Mouse (Mus musculus) cerebellum, adult 11 months (tissue): Measurements from ENCODE around the gene Chd1.

Source experiments
- DNase-seq: peaks from one replicate; pipeline ENCODE4 v3.0.0; 2022

The Chd1 gene

DNA sequence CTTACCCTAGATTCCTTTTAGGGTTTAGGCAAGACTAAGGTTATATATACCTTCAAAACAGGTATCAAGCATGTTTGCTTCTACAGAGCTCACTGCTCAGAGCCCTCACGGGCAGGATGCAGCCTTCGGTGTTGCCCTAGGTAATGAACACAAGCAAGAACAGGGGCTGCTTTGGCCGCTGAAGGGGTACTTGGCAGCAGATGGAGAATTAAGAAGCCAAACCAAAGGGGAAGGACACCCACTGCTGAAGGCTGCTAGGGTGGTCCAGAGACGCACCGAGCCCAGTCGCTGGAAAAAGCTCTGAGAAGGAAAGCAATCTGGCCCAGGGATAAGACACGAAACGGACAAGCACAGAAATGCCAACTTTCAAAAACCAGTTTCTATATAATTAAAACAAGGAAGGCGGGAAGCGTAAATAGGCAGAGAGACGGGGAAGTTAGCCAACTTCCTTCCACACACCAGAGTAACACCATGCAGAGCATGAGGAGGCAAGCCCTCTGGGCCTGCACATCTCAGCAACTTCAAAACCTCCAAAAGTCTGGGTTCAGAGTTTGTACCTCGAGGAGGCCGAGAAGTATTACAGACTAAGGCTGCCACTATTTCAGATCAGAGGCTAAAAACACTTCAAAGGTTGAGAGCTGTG lies 107.5 kb downstream of the Chd1 start:
- DNase-seq, result no peak

DNA sequence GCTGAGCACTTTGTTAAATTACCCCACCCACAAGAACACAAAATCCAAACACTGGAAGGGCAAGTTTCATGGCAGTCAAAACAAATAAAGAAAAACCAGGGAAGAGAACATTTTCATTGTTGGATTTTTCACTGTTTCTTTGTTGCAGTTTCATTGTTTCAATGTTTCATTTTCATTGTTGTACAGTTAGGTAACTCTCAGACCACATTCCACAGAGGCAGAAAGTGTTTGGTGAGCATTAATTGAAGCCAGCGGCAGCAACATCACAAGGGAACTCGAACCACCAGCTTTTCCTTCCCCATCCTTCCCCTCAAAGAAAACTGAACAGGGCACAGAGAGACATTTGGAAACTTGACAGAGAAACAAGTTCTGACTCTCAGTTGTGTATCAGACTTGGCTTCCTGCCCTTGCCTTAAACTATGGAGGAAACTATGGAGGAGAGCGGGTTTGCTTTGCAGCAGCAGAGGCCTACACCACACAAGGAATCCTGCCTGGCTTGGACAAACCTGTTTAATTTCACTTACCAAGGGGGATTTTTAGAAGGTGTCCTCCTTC lies 109.0 kb downstream of the Chd1 start:
- DNase-seq, result no peak

DNA sequence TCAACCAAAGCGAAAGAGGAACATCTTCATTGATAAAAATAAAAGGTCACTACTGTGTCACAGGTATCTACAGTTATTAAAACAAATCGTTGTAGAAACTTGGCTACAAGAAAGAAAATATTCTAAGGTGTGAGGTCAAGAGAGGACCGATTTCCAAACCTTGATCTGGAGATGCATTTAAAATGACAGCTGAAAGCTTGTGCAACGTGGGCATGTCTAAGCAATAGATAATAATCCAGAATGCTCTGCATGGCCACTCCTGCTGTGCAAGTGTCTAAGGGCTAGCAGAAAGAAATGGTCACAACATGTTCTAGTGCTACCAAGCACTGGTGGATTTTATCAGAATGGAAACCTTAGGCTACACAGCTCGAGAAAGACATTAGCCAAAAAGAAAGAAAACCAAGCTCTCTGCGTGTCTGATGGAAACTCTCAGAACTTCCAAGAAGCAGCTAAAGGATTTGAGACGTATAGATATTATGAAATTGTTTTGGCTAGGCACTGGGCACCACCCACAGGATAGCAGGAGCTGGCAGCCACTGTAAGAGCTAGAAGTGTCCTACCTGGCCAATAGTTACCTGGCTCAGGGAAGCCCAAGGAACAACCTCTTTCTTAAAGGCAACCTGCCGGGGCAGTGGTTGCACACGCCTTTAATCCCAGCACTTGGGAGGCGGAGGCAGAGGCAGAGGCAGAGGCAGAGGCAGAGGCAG lies 110.7 kb downstream of the Chd1 start:
- no peak for DNase-seq

DNA sequence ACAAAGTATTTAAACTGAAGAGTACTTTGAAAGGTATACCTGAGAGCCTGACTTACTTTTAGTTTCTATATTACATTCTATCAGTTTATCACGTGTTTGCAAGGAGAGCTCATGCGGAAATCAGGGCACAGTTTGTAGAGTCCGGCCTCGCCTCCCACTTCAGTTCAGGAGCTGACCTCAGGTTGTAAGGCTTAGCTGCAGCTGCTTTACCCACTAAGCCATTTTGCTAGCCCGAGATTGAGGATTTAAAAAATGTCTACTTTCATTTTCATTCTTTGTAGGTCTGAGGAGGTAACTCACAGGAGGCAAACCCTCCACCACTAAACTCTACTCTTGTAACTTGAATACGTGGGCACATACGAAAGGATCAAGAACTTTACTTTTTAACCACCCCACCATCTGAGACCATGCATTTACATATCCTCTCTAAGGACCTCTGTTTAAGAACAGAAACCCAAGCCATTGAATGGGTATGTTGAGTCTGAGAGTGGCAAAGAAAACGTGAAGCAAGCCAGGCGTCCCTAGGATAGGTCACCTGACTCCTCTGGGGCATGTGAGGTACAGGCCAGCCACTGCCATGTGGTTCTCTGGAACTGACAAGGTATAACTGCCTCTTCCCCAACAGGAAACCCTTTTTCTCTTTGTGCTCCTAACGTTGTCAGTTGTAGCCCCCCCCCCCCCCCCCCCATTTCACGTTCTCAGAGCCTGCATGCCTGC lies 111.8 kb downstream of the Chd1 start:
- no peak for DNase-seq

DNA sequence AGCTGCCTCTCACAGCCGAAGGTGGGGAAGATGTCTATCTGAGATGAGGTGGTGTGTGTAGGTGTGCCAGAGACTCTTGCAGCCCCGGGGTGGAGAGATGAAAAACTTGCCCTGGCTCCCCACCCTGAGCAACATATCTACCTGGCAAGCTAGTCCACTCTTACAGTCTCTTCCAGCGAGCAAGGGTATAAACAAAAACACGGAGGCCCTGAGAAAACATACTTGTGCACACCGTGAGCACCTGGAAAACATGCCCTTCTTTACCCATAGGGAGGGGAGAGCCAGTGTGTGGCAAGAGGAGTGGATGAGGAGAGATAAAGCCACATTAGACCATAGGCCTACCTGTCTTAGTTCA lies 112.3 kb downstream of the Chd1 start:
- DNase-seq, result no peak

- no peak for DNase-seq
Measured at GRCm38 (mm10) chr17:15817634-15818033, 112.9 kb downstream of the Chd1 start.

DNA sequence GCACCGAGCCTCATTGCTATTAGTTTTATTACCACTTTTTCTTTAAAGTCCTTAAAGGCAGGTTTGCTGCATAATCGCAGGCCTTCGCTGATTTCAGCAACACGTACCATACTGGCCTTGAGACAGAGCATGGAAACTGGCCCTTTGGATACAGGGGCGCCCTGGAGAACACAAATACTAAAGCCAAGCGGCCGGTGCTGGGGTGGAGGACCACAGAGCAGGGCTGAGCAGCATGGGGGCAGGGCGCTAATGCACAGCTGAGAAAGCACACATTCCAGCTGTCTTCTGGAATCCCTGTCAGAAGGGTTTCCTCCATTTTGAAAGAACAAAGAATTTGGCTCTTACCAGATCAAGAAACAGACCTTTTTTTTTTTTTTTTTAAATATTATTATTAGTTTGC lies 113.6 kb downstream of the Chd1 start:
- no peak for DNase-seq

- no peak for DNase-seq
Measured at GRCm38 (mm10) chr17:15820146-15820545, 115.4 kb downstream of the Chd1 start.

DNA sequence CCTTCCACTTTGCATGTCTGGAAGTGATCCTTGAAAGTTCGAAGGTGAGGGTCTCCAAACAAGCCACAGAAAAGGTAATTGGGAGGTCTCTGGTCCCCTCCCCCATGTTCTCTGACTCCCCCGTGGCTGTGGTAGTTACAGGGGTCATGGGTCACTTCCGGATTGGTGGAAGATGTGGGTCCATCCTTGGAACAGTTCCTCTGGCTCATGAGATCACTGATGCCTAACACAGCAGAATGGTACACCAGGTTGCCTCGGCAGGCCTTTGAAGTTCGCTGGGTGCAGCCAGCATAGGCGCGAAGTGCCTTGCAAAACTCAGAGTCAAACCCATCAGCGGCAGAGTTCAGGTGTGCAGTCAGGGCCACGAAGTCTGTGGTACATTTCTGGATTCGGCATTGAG lies 116.0 kb downstream of the Chd1 start:
- no peak for DNase-seq

GRCm38 (mm10) chr17:15821706-15822105 lies 116.9 kb downstream of the Chd1 start:
- DNase-seq, result no peak
